Mouse (Mus musculus) forebrain, embryonic 11.5 days (tissue): Measurements from ENCODE around the gene Ggt1. TPM values are rescaled to one million over a fixed set of nuclear protein-coding genes. Genes with fewer than 3 reads are reported as not detected.
"Not testable (repeated sequence)": the region's sequence is repeated elsewhere in the genome, so short reads cannot be mapped to it uniquely, and the experiment has no call there.

Experiments
- ATAC-seq: fragments of 200-750 bp; cut with Nextera tagmentation; replicated peaks from 2 replicates; pipeline ENCODE4 v1.8.0; 2017; ENCODE audit warnings: moderate TSS enrichment; ENCODE audit not compliant: low FRiP score
- DNase-seq: peaks from one replicate; pipeline ENCODE4 v3.0.0-alpha.2; 2017; ENCODE audit warnings: low spot score
- H3K27ac ChIP-seq: fragments of 300-500 bp; sonication (generic); 2 replicates; pipeline ENCODE4 v1.5.1; 2014; ENCODE audit warnings: low read depth, low read length
- H3K27me3 ChIP-seq: fragments of 300-500 bp; sonication (generic); 2 replicates; pipeline ENCODE4 v1.6.1; 2014; ENCODE audit warnings: mild to moderate bottlenecking, low read length, mixed read lengths; ENCODE audit not compliant: control insufficient read depth, insufficient read depth
- H3K36me3 ChIP-seq: fragments of 300-500 bp; sonication (generic); 2 replicates; pipeline ENCODE4 v1.6.1; 2014; ENCODE audit warnings: mild to moderate bottlenecking, low read length, moderate library complexity, mixed read lengths; ENCODE audit not compliant: control insufficient read depth, insufficient read depth
- H3K4me1 ChIP-seq: fragments of 300-500 bp; sonication (generic); replicated peaks from 2 replicates; pipeline ENCODE4 v1.6.1; 2014; ENCODE audit warnings: low read length, mixed read lengths; ENCODE audit not compliant: control insufficient read depth, insufficient read depth
- H3K4me2 ChIP-seq: fragments of 300-500 bp; sonication (generic); 2 replicates; pipeline ENCODE4 v1.6.1; 2014; ENCODE audit warnings: low read depth, mild to moderate bottlenecking, low read length, moderate library complexity, mixed read lengths; ENCODE audit not compliant: severe bottlenecking
- H3K4me3 ChIP-seq: fragments of 300-500 bp; sonication (generic); 2 replicates; pipeline ENCODE4 v1.5.1; 2014; ENCODE audit warnings: low read depth, low read length
- H3K9ac ChIP-seq: fragments of 300-500 bp; sonication (generic); 2 replicates; pipeline ENCODE4 v1.6.1; 2014; ENCODE audit warnings: low read length
- H3K9me3 ChIP-seq: fragments of 300-500 bp; sonication (generic); 2 replicates; pipeline ENCODE4 v1.6.1; 2016; ENCODE audit warnings: low read length, mixed read lengths; ENCODE audit not compliant: control insufficient read depth
- WGBS: fragments of 180-500 bp; shearing (Covaris S2); extraction: QIAGEN DNeasy Blood & Tissue Kit; methylation state at CpG from one replicate; pipeline ENCODE4 v1.1.7; 2014; 5-methylcytosine and 5-hydroxymethylcytosine counted together
- polyA plus RNA-seq: library from polyadenylated mRNA; unstranded; fragments of >200 nt; fragmentation: Nextera tagmentation; extraction: Ambion mirVana; gene quantifications from 2 replicates; pipeline ENCODE4 v1.2.1, GENCODE M21; 2014

Gene Ggt1
- polyA plus RNA-seq, 1 experiment from 2014 or later, result 2.3 TPM

DNA sequence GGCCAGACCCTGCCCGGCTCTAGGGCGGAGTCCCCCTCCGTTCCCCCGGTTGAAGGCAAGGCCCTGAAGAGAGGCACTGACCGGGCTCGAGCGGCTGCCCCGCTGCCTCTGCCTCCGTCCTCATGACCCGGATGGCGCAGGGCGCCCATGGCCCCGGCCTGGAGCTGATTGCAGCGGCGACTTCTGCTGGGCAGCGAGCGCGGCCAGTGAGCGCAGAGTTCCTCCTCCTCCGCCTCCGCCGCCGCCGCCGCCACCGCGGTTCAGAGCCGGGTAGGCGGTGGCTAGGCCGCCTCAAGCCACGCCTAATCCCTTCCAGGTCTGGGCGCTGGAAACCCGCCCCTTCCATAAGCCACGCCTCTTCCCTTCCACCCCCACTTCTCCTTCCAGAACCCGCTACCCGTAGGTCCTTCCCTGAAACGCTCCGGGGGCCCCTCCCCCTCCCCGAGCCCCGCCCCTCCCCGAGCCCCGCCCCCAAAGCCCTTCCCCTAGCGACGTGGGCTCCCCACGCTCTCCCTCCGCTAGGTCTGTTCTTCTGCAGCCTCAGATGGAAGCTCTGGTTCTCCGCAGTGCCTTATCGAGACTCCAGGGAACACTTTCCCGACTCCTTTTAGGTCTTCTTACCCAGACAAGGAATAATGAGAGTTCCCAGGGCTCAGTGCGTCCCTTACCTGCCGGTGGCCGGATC is 44.2 kb upstream of the Ggt1 start, which contains the start of gene Snrpd3:
Snrpd3 (plus strand) TSS at position 479 of the 685 bp plus-strand sequence.
- ATAC-seq (peak; percentile 97), DNase-seq (peak; percentile 97)
- Histone ChIP-seq H3K36me3 (no peaks in the 10 kb centered on the region; the same call in 1 of the 2 replicates), H3K4me2 (peak within 1 kb of the TSS; percentile 86), H3K4me1 (peaks cover 12% of the 10 kb centered on the region), H3K4me3 (peak within 1 kb of the TSS; percentile 87), H3K27ac (peak within 1 kb of the TSS; percentile 97), H3K27me3 (no peaks in the 10 kb centered on the region), H3K9ac (peak within 1 kb of the TSS; percentile 89), H3K9me3 (no peaks in the 10 kb centered on the region)
- under 1% methylated on average over 36 of the region's 52 CpGs for WGBS

DNA sequence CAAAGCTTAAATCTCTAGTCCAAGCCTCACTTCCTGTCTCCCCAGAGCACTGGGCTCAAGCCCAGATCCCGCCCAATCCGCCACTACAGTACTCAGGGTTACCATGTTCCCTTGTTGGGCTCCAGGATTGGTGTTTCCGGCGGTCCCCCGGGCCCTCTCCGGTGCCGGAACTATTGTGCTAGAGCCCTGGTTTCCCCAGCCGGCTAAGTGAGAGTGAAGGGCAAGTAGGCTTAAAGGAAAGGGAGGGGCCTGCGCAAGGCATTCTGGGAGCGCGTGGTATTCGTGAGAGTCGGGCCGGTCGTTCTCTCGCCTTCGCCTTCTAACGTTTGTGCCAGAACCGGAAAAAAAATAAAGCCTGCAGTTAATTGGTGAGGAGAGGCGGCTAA is 43.7 kb upstream of the Ggt1 start, which contains the start of gene Gucd1:
Gucd1 (minus strand) TSS at position 215 of the 386 bp plus-strand sequence.
- peak within 1 kb of the TSS; percentile 97 for H3K27ac ChIP-seq
- no peaks in the 10 kb centered on the region for H3K9me3 ChIP-seq
- DNase-seq, result peak; percentile 97
- H3K4me3 ChIP-seq, result peak within 1 kb of the TSS; percentile 87
- H3K27me3 ChIP-seq, result no peaks in the 10 kb centered on the region
- H3K4me2 ChIP-seq, result peak within 1 kb of the TSS; percentile 86
- H3K36me3 ChIP-seq, result no peaks in the 10 kb centered on the region; the same call in 1 of the 2 replicates
- peak within 1 kb of the TSS; percentile 89 for H3K9ac ChIP-seq
- WGBS, result under 1% methylated on average over 20 of the region's 20 CpGs
- peak; percentile 89 for ATAC-seq
- H3K4me1 ChIP-seq, result peaks cover 12% of the 10 kb centered on the region

DNA sequence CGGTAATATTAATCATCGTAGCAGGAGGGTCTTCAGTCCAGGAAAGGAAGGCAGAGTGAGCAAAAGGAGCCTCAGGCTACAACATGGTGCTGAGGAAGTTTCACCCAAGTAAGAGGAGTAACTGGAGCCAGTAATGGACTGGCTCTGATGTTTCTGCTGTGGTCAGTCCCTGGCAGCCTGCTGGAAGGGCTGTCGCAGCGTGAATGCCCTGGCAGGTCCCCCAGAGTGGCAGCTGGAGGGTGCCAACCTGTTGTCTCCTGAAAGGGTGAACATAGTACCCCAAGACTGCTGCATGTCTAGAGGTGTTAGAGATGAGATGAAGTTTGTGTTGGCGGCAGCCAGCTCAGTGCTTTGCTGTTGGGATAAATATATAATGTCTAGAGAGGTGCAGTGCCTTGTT is 40.8 kb upstream of the Ggt1 start:
- Histone ChIP-seq H3K36me3 (no peaks in the 10 kb centered on the region; the same call in 1 of the 2 replicates), H3K27ac (no peak overlapping the region), H3K27me3 (no peaks in the 10 kb centered on the region), H3K9me3 (no peaks in the 10 kb centered on the region), H3K9ac (no peak overlapping the region), H3K4me1 (peaks cover 12% of the 10 kb centered on the region), H3K4me3 (no peak overlapping the region), H3K4me2 (no peak overlapping the region)
- DNase-seq, result no peak
- WGBS, result 94% methylated on average over 5 of the region's 5 CpGs
- no peak for ATAC-seq

DNA sequence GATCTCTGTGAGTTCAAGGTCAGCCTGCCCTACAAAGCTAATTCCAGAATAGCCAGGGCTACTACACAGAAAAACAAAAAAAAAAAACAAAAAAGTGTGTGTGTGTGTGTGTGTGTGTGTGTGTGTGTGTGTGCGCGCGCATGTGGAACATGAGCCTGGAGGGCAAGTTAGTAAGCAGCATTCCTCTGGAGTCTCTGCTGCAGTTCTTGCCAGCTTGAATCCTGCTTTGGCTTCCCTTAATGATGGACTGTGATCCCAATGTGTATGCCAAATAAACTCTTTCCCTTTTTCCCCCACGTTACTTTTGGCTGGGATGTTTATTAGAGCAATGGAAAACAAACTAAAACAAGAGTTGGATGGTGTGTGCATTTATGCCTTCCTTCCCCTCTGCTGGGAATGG is 39.8 kb upstream of the Ggt1 start:
- 99% methylated on average over 4 of the region's 4 CpGs for WGBS
- H3K4me1 ChIP-seq, result peaks cover 8% of the 10 kb centered on the region; the same call in 1 of the 2 replicates
- H3K27ac ChIP-seq, result no peak overlapping the region
- no peak overlapping the region for H3K4me3 ChIP-seq
- DNase-seq (no peak), ATAC-seq (no peak)
- no peaks in the 10 kb centered on the region for H3K27me3 ChIP-seq
- H3K9me3 ChIP-seq, result no peaks in the 10 kb centered on the region
- H3K36me3 ChIP-seq, result peaks cover 3% of the 10 kb centered on the region; the same call in 1 of the 2 replicates
- H3K4me2 ChIP-seq, result no peak overlapping the region
- no peak overlapping the region for H3K9ac ChIP-seq

DNA sequence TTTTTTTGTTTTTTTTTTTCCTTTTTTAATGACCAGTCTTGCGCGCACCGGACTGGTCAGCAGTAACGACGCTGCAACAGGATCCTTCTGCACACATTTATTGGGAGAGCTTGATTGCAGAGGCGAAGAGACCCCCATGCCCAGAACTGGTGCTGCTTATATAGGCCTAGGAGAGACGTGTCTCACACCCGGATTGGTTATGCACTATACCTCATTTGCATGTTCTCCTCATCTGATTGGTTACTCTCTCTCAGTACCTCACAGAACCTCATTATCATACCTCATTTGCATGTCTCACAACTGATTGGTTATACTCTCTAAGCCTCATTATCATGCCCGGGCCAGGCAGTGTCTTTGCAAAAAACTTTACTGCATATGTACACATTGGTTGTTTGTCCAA is 36.0 kb upstream of the Ggt1 start:
- not testable (repeated sequence) for DNase-seq, H3K4me2 ChIP-seq, H3K4me1 ChIP-seq, H3K27me3 ChIP-seq, H3K4me3 ChIP-seq, H3K27ac ChIP-seq, H3K9ac ChIP-seq, H3K9me3 ChIP-seq, H3K36me3 ChIP-seq, ATAC-seq
- WGBS, result 95% methylated on average over 9 of the region's 9 CpGs

DNA sequence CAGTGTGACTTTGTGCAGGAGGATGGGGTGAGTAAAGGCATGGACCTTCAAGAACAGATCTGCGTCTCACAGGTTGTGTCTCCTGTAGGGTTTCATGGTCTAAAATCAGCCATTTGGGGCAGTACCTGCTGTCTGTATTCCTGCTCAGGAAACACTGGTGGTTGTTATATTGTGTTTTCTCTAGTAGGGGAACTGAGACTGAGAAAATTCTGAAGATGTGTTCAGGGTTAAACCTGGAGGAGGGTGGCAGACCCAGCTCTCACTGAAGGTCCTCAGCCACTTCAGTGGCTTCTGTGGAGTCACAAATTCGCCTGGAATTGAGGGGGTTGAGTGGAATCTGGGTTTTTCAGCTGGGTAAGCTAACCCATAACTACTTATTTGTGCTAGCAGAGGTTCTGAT is 31.1 kb upstream of the Ggt1 start:
- H3K36me3 ChIP-seq, result peaks cover 7% of the 10 kb centered on the region; the same call in 1 of the 2 replicates
- WGBS, result 89% methylated on average over 2 of the region's 2 CpGs

DNA sequence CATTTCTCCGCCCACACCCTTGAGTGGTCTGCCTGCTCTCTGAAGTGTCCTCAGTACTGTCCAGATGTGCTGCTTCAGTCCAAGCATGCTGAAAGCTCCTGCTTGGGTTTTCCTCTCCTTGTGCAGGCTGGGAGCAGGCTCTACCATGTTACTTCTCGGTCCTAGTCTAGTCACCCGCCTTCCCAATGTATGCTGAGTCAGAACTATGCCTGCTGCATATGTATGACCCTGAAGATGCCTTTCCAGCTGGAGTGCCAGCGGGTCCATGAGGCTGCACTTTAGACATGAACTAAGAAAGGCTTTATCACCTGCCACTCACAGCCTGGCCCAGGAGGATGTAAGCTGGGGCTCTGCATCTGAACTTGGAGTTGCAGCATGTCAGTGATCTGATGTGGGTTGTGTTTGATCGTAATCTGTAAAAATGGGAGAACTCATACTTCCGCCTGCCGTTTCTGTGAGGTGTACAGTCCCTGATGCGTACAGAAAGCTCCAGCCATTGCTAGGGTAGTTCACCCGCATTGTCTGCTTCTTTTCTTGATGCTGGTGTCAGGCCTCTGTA is 29.8 kb upstream of the Ggt1 start:
- Histone ChIP-seq H3K27me3 (no peaks in the 10 kb centered on the region), H3K27ac (no peak overlapping the region), H3K4me2 (no peak overlapping the region), H3K36me3 (peaks cover 7% of the 10 kb centered on the region; the same call in 1 of the 2 replicates), H3K9me3 (no peaks in the 10 kb centered on the region), H3K4me3 (no peak overlapping the region), H3K4me1 (no peaks in the 10 kb centered on the region), H3K9ac (no peak overlapping the region)
- DNase-seq (no peak), ATAC-seq (no peak)
- WGBS, result 94% methylated on average over 9 of the region's 9 CpGs

More for the DNA sequence above, 31.1 kb upstream of the Ggt1 start:
- Histone ChIP-seq H3K4me2 (no peak overlapping the region), H3K27ac (no peak overlapping the region), H3K4me3 (no peak overlapping the region), H3K9me3 (no peaks in the 10 kb centered on the region), H3K27me3 (no peaks in the 10 kb centered on the region), H3K4me1 (no peaks in the 10 kb centered on the region), H3K9ac (no peak overlapping the region)
- ATAC-seq (no peak), DNase-seq (no peak)

- ATAC-seq (no peak), DNase-seq (no peak)
- Histone ChIP-seq H3K27me3 (no peaks in the 10 kb centered on the region), H3K4me3 (no peak overlapping the region), H3K36me3 (peaks cover 5% of the 10 kb centered on the region; the same call in 1 of the 2 replicates), H3K27ac (no peak overlapping the region), H3K4me2 (no peak overlapping the region), H3K9ac (no peak overlapping the region), H3K4me1 (no peaks in the 10 kb centered on the region), H3K9me3 (no peaks in the 10 kb centered on the region)
- 92% methylated on average over 8 of the region's 8 CpGs for WGBS
Observed at GRCm38 (mm10) chr10:75534216-75534615, 27.2 kb upstream of the Ggt1 start.
